Mouse (Mus musculus) thymus, postnatal 36 days (tissue): ENCODE results near the gene Gm9999.
"Not testable (repeated sequence)": the region's sequence is repeated elsewhere in the genome, so short reads cannot be mapped to it uniquely, and the experiment has no call there.

Experiments
- DNase-seq, 2 experiments: peaks; one replicate each; pipeline ENCODE4 v3.0.0; 2022; ENCODE audit warnings: mixed read lengths in 2 of 2

The Gm9999 gene

DNA sequence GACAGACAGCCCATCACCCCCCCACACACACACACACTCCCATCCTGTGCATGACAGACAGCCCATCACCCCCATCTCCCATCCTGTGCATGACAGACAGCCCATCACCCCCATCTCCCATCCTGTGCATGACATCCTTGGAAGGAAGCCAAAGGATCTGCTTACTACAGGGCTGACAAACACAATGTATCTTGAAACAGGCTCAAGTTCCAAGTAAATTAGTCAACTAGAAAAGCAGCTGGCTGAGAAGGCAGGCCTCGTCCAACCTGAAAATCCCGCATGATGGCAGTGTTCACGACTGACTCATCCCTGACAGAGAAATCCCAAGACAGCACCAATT lies 17.2 kb downstream of the Gm9999 start:
- DNase-seq, result no peak

DNA sequence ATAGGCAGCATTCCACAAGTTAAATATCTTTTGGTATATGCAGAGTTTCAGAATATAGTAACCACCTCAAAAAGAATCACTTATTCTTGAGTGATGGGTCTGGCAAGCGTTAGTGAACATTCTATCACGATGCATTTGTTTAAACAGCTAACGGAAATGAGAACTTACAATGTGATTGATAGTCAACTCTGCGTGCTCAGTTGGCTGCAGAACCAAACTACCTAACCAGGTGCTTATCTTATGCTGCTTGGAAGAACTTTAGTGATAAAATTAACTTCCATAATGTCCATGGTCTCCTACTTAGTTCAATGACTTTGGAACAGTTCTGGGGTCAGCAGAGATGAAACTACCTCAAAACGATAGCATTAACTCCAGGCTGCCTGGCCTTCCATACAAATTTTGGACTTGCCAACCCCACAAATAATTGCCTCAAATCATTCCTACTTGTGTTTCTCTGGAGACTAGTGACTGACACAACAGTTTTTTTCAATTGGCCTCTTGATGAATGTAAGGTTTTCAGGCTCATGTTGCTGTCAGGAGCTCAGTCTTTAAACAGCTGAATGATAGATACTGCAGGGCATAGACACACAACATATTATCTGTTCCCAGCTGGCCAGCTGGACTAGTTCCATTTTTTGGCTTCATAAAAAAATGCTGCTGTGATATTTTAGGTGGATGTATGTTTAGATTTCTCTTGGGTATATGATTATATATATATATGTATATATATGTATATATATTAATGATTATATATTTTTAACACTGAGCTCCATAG lies 17.9 kb downstream of the Gm9999 start:
- no peak for DNase-seq

DNA sequence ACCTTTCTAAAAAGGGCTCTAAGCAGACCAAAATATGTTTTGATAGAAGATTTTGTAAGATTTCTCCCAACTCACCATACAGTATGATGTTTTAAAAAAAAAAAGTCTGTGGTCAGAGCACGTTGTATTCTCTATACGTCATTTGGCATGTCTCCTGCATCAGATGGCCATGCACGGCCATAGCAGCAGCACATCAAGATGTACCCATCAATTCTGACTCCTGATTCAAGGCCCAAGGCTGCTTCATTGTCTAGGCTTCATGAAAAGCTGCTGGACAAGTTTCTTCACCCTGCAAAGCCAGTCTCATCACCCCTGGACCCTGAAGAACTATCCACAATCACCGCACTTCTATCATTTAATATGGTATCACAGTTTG lies 18.5 kb downstream of the Gm9999 start:
- no peak for DNase-seq

DNA sequence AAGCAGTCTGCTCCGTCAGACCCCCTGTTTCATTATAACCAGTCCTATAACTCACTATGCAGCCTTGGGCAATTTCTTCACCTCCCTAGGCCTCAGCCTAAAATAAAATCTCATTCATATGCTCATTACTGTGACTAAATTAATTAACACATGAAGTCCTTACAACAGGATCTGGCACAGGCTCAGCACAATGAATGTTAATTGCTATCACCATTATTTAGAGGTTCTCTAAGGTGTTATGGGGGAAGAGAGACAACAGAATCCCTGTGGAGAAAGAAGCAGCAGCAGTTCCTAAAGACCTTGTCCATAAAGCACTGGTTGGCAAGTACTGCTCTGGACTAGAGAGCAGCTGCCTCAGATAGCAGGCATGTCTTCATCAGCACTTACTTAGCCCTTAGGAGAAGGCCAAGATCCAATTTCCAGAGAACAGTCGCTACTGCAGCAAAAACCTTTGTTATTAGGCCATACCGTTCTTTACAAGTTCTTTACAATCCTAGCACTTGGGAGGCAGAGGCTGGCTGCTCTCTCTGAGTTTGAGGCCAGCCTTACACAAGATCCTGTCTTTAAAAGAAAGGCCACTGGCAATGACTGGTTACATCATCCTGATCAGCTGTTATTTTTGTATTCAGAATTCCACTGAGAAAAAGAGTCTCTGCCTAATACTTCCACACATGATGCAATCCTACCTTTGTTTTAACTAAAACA lies 20.2 kb downstream of the Gm9999 start:
- DNase-seq, result no peak

DNA sequence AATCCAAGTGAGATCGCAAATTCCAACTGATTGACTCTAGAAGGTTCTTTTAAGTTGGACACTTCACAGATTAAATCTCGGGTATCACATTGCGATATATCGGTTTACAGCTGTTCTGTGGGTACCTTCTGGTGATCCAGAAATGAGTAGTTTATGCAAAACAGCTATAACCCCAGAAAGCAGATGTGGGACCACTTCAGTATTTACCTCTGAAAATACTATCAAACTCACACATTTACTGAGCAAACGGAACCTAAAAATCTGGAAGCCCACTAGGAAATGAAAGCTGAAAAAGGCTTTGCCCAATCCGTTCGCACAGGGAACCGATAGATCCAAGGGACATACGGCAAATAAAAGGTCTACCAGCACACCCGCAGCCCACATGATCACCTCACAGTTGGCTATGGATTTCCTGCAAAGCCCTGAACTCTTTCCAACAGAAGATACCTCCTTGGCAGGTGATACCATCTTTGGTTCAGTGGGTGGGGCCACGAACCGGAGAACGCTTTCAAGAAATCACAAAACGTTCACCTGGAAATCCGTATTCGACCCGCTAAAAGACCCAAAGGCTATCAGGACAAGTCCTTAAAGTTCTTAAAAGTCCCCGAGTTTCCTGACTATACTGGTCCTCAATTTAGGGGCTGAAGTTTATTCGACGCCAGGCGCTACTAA lies 23.9 kb downstream of the Gm9999 start:
- peak in 1 of 2 experiments; percentile 27 for DNase-seq

DNA sequence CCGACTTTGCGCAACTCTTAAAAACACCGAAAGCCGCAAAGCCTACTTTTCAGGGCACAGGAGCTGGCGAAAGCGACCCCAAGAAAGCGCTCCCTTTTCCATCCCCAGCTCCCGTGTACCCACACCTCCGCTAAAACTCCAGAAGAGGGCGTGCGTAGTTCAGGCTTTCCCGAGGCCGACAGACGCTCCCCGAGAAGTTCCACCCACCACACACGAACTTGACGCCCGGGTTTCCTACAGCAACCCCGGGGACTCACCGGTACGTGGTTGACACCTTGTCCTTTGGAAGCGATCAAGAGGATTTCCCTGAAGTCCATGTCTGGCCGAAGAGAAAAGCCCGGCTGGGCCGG lies 24.4 kb downstream of the Gm9999 start:
- DNase-seq, result no peak

DNA sequence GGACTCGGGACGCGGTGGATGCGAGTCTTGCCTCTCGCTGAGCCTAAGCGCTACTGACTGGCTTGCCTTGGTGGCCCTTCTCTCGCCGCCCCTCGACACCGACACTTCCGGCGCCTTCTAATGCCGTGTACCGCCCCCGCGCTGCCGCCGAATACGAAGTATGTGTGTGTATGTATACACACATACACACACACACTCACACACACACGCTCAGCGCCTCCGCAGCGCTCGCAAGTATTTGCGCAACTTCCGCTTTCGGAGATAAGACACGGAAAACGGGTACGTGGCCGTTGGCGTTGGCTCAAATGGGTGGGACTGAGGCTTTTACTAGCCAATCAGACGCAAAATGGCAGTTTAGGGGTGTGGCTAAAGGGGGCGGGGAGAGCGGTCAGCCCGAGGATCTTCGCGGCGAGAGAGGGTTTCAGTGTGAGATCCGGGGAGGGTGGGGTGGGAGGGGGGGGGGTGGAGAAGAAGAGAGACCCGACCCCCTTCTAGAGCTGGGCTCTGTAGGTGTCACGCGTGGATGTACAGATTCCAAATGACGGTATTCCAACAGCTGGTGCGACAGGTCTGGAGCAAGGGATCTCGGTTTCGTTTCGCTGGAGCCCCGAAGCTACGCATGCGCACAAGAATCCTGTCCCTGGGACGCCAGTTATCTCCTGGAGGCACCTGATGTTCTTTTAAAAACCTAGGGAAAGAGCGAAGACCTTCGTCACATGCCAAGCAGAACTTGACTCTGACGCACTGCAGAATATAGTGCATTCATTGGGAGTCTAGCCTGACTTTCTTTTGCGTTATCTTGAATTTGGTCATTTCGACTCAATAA lies 25.0 kb downstream of the Gm9999 start, which contains the start of gene Spty2d1:
Gene Spty2d1, minus strand, starts transcription at position 244 of the 826 bp plus-strand sequence.
- DNase-seq, result peak; percentile 97 to 98

DNA sequence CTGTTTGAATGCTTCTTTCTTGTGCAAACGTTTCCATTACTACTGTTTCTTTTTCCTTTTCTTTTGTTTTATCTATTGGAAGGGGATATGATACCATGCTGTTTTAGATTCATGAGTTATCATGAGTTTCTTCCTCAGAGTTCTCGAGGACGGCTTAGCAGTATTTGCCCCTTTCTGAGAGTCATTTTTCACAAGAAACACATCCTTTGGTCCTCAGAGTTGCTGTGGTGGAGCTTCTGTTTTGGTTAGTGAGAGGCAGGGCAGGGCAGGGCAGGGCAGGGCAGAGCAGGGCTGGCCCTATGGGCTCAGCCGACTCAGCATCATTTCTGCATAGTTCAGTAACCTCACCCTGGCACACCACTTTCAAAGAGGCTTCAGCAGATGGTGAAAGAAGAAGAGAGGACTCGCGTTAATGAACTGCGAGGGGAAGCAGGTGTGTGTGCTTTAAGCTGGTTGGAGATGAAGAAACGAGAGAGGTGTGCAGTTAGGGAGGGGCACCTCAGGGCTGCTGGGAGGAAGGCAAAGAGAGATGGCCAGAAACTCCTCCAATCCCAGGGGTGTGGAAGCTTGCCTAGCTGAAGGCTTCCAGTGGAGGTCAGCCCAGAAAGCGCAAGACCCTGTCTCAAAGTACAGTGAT lies 29.9 kb downstream of the Gm9999 start:
- no peak for DNase-seq

DNA sequence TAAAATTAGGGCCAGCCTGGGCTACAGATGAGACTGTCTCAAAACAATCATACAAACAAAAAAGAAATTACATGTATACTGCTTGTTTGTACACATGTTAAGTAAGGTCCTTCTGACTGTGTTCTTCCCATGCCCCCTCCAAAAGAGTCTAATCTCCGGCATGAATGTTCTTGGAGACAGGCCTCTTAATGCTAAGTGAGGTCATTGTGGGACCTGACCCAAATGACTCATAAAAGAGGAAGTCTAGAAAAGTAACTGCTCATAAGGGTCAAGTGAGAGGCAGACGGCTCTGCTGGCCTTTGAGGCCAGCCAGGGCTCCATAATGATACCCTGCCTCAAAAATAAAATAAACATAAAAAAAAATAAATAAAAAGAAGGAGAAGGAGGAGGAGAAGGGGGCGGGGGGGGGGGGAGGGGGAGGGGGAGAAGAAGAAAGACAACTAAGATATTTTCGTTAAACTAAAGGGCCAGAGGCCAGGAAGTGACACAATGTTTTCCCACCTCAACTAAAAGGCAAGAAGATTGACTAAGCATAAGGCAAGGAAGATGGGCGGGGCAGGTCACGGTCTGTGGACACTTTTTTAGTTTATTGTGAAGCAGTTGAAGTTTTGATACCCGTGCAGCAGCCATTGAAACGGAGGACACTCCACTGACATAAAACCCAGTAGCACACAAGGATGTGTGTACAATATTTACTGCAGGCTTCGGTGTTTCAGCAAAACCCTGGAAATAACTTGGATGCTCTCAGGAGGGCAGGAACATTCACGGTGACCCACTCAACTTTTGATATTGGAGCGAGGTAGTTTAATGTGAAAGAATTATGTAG lies 31.4 kb downstream of the Gm9999 start:
- DNase-seq, result no peak

DNA sequence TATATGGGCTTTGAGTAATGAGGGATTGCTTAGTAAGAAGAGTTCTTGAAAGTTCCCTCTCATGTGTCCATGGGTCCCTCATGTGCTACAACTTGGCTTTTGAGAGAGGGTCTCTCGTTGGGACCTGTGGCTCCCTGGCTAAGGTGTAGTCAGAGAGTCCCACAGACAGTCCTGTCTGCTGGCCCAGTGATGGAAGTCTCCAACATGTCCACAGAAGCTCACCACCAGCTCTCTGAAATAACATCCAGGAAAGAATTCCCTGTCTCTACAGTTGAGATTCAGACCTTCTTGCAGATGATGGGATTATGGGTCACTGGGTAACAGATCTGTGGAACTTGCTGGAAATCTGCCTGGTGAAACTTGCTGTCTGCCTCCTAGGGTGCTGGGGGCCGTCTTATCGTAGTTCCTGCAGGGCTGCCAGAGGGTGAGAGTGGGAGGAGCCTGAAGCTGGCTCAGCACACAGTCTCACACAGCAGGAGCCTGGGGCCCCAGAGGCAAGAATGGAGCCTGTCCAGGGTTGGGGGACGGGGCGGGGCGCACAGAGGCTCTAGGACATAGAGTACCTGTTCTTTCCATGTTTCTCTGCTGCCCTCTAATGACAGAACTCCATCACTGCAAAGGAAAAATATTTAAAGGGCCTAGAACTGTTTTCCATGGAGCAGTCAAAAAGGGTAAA lies 32.1 kb downstream of the Gm9999 start:
- DNase-seq, result peak; percentile 60 to 74

DNA sequence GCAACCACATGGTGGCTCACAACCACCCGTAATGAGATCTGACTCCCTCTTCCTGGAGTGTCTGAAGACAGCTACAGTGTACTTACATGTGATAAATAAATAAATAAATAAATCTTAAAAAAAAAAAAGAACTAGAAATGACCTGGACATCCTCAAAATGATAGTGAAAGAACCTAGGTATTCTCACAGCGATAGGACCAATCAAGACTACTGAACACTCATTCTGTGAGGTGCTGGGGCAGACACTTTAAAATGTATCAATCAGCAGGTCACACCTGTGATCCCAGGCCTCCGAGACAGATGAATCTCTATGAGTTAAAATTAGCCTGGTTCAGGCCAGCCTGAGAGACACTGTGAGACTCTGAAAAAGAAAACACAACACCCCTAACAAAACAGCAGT lies 33.2 kb downstream of the Gm9999 start:
- DNase-seq, result no peak

DNA sequence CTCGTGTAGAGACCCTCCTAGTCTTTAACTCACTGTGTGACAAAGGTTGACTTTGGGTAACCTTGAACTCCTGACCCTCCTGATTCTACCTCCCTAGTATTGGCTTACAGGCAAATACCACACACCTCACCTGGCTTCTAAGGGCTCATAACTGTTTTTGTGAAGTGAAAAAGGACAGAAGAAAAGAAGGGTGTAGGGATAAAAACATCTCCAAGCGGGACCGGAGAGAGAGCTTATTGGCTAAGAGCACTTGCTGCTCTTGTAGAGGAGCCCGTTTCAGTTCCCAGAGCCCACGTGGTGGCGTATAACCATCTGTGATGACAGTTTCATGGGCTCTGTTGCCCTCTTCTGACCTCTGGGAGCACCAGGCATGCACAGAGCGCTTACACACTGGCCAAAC lies 33.8 kb downstream of the Gm9999 start:
- DNase-seq, result no peak

DNA sequence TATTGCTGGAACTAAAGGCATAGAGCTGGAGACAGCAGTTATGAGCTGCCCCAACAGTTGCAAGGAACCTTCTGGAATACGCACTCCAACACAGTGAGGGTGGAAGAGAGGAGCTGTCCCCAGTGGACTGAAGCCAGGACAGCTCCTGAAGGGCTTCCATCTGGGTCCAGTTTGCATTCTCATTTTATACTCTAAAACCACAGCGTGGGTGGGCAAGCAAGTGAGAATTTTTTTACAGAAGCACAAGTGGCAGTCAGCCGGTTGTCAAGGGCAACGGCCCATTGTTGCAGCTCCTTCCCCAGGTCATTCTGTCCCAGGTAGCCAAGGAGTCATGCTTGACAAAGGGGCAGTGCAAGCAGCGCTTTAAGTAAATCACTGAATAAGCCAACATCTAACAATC lies 36.3 kb downstream of the Gm9999 start:
- no peak for DNase-seq

DNA sequence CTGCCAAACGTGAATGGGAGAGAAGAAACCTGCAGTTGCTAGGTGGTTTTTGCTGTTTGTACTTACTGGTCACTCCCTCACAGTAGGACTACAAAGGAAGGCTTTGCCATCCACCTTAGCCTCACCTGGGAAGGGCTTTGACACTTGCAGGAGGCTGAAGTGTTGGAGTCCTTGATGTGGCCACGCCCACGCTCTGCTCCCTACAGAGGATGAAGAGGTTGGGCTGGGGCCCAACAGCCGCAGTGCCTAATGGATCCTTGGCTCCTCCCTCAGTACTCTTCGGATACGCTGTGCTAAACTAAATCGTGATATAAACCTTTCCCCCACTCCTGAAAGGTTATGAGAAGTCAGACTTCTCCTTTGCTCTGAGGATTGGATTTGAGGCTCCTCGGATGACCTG lies 37.6 kb downstream of the Gm9999 start:
- no peak for DNase-seq

DNA sequence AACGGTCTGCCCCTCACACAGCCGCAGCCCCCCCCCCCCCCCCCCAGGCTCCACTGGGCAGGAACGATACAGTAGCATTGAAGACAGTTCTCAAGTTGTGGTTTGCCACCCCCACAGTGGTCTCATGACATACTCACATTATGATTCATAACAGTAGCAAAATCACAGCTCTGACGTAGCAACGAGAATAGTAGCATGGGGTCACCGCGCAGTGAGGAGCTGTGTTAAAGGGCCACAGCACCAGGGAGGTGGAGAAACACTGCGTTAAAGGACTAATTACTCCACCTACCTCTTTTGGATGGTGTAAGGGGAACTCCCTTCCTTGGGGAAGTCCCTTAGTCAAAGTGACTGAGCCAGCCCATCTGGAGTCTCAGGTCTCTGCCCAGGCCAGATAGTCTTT lies 39.1 kb downstream of the Gm9999 start:
- no peak for DNase-seq

DNA sequence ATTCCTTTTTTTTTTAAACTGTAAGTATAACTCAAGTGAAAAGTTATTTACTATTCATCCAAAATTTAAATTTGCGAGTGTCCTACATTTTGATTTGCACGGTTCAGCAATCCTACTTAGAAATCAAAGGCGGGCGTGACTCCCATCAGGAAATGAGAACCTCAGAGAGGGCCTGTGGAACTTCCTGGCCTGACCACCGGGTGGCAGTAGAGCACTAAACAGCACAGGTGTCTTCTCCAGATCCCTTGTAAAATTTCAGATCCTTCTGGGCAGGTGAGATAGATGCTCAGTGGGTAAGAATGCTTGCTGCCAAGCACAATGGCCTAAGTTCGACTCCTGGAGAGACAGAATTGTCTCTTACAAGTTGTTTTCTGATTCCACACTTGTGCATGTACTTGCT lies 40.1 kb downstream of the Gm9999 start:
- DNase-seq, result peak; percentile 79 to 84

DNA sequence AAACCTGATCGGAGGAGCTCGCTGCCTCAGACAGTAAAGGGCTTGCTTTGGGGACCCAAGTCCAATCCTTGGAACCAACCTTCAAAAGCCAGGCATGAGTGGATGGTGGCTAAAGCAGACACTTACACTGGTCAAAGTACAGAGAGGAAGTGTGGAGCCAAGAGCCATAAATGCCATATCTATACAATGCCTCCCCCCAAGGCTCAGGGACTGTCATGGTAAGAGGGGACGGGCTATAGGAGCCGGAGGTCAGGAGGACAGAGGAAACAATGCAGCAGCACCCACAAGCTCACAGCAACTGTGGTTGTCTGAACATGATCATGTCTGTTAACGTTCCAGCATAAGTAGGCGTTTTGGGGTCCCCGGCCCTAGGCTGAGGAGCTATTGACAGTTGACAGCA lies 41.1 kb downstream of the Gm9999 start:
- no peak for DNase-seq

DNA sequence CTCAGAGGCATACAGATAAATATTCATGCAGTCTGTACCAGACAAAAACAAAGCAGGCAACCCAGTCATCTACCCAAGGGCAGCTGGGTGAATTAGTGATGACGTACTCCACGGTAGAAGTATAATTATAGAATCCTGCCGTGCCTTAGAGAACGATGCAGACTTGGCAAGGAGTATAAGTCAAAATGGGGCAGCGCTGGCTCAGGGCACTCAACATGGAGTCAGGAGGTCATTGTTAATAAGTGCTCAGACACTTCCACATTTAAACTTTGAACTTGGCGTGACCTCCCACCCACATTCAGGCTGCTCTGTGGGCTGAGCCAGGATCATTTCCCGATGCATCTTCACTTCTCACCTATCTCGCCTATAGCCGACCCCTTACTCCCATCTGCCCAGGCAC lies 42.0 kb downstream of the Gm9999 start:
- no peak for DNase-seq

DNA sequence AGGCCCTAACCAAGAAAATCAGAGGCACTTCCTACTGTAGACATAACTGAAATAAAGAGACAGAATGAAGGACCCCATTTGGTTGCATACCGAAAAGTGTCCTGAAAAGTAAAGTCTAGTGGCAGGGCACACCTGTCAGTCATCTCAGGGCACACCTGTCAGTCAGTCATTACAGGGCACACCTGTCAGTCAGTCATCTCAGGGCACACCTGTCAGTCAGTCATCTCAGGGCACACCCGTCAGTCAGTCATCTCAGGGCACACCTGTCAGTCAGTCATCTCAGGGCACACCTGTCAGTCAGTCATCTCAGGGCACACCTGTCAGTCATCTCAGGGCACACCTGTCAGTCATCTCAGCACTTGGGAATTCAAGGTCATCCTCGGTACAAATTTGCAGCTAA lies 43.5 kb downstream of the Gm9999 start:
- not testable (repeated sequence) for DNase-seq

DNA sequence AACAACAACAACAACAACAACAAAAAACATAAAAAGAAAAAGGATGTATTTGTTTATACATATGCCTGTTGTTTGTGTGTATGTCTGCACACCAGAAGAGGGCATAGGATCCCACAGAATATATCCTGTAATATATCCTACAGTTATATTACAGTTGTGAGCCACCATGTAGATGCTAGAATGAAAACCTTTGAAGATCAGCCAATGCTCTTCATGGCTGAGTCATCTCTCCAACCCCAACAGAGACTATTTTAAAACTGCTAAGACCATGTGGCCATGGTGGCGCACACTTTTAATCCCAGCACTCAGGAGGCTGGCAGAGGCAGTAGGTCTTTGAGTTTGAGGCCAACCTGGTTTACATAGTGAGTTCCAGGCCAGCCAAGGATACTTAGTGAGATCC lies 44.1 kb downstream of the Gm9999 start:
- DNase-seq, result no peak

DNA sequence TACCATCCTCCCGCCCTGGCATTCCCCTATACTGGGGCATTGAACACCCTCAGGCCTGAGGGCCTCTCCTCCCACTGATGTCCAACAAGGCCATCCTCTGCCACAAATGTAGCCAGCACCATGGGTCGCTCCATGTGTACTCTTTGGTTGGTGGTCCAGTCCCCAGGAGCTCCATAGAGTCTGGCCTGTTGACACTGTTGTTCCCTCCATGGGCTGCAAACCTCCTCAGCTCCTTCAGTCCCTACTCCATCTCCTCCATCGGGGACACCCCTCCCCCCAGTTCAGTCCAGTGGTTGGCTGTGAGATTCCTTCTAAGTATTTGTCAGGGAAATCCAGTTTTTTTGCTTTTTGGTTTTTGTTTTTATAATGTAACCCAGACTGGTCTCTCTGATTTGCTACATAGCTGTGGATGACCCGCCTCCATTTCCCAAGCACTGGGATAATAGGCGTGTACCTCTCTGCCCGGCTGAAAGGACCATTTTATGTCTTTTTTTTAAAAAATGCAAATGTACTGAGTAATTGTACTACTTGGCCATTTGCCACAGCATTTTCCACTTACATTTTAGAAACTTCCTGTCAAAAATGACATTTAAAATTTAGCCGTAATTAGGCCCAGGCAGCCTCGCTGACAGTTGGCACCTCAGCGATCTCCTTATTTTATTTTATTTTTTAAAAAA lies 47.3 kb downstream of the Gm9999 start:
- no peak for DNase-seq
